Mouse (Mus musculus) neural tube, embryonic 15.5 days (tissue): ENCODE data around the gene Rasl10b. TPM values are rescaled to one million over a fixed set of nuclear protein-coding genes. Genes with fewer than 3 reads are reported as not detected.
A peak's percentile ranks its signal among the peaks of the same experiment; 100 is the strongest.

Experiments used
- ATAC-seq: fragments of 200-750 bp; cut with Nextera tagmentation; 2 replicates; pipeline ENCODE4 v1.8.0; 2017; ENCODE audit warnings: mild to moderate bottlenecking, moderate TSS enrichment, moderate library complexity; ENCODE audit not compliant: low FRiP score
- H3K27ac ChIP-seq: fragments of 300-500 bp; sonication (generic); replicated peaks from 2 replicates; pipeline ENCODE4 v1.5.1; 2015; ENCODE audit warnings: mild to moderate bottlenecking, inconsistent platforms
- H3K27me3 ChIP-seq: fragments of 300-500 bp; sonication (generic); replicated peaks from 2 replicates; pipeline ENCODE4 v1.6.1; 2015; ENCODE audit warnings: inconsistent platforms
- H3K36me3 ChIP-seq: fragments of 300-500 bp; sonication (generic); 2 replicates; pipeline ENCODE4 v1.6.1; 2015; ENCODE audit warnings: inconsistent platforms
- H3K4me1 ChIP-seq: fragments of 300-500 bp; sonication (generic); 2 replicates; pipeline ENCODE4 v1.6.1; 2015; ENCODE audit warnings: inconsistent platforms
- H3K4me2 ChIP-seq: fragments of 300-500 bp; sonication (generic); 2 replicates; pipeline ENCODE4 v1.6.1; 2015; ENCODE audit warnings: inconsistent platforms, mild to moderate bottlenecking, moderate library complexity
- H3K4me3 ChIP-seq: fragments of 300-500 bp; sonication (generic); replicated peaks from 2 replicates; pipeline ENCODE4 v1.5.1; 2015; ENCODE audit warnings: mild to moderate bottlenecking, inconsistent platforms
- H3K9ac ChIP-seq: fragments of 300-500 bp; sonication (generic); replicated peaks from 2 replicates; pipeline ENCODE4 v1.6.1; 2015; ENCODE audit warnings: mild to moderate bottlenecking, inconsistent platforms
- H3K9me3 ChIP-seq: fragments of 300-500 bp; sonication (generic); replicated peaks from 2 replicates; pipeline ENCODE4 v1.6.1; 2016; ENCODE audit warnings: inconsistent platforms
- WGBS: fragments of 180-500 bp; shearing (Covaris S2); methylation state at CpG from one replicate; pipeline ENCODE4 v1.1.7; 2015; ENCODE audit warnings: mixed read lengths; 5-methylcytosine and 5-hydroxymethylcytosine counted together
- polyA plus RNA-seq: library from polyadenylated mRNA; unstranded; fragments of >200 nt; fragmentation: Nextera tagmentation; extraction: Ambion mirVana; gene quantifications from 2 replicates; pipeline ENCODE4 v1.2.1, GENCODE M21; 2015

Rasl10b gene
- polyA plus RNA-seq, 1 experiment from 2014 or later: 52.2 TPM

DNA sequence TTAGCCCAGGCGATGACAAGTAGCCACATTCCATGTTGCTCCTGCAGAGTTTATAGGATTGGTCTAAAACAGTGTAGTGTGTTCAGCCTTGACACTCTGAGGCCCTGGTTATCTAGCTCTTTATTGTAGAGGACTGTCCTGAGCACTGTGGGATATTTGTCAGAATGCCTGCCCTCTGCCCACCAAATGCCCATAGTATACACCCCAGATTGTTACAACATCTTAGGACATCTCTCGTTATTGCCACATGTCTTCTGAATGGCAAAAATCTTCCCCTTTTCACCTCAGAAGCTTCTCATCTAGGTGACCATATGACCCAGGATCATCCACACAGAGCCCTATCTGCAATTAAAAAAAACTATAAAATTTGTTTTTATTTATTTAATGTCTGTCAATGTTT, 23.6 kb downstream of the Rasl10b start:
- no peak for ATAC-seq
- no peaks in the 10 kb centered on the region for H3K4me1 ChIP-seq
- H3K4me3 ChIP-seq: no peak overlapping the region
- WGBS: 81% methylated on average over 2 of the region's 2 CpGs
- no peaks in the 10 kb centered on the region for H3K36me3 ChIP-seq
- H3K4me2 ChIP-seq: no peak overlapping the region
- no peak overlapping the region for H3K9ac ChIP-seq
- no peak overlapping the region for H3K27ac ChIP-seq
- peaks cover 6% of the 10 kb centered on the region; the same call in 1 of the 2 replicates for H3K27me3 ChIP-seq
- H3K9me3 ChIP-seq: no peaks in the 10 kb centered on the region

GRCm38 (mm10) chr11:83437377-83437776, 28.4 kb downstream of the Rasl10b start, which contains the start of gene 1700020L24Rik:
TSS of gene 1700020L24Rik (plus strand) at chr11:83437677.
- 96% methylated on average over 1 of the region's 1 CpGs for whole genome bisulfite sequencing
- Histone ChIP-seq H3K4me3 (no peak within 1 kb of the TSS), H3K4me1 (peaks cover 6% of the 10 kb centered on the region), H3K27ac (no peak within 1 kb of the TSS), H3K27me3 (peaks cover 15% of the 10 kb centered on the region), H3K4me2 (no peak within 1 kb of the TSS), H3K9ac (no peak within 1 kb of the TSS), H3K9me3 (no peaks in the 10 kb centered on the region), H3K36me3 (no peaks in the 10 kb centered on the region)
- no peak for ATAC-seq

DNA sequence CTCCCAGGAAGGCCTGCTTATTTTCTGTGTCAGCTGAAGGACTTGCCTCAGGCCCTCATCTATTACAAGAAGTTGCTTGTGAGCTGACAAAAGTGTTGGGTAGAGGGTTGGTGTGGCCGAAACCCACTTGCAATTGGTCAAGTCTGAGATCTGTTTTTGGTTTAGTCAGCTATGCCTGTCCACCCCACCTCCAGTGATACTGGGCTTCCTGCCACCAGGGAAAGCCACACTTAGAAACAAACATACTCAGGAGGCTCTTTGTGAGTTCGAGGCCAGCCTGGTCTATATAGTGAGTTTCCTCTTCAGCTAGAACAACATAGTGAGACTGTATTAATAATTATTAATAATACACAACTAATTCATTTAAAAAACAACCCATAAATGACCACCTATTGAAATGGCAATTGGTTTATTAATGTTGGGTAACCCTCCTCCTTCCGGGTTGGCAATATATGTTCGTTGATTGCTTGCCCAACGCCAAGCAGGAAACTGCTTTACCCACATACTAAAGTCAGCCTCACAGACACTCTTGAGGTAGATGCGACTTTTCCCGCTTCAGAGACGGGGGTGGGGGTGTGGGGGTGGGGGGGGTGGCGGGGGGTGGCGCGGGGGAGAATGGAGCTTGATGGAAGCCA, 30.6 kb downstream of the Rasl10b start:
- no peak for ATAC-seq
- H3K27ac ChIP-seq: no peak overlapping the region
- no peaks in the 10 kb centered on the region for H3K36me3 ChIP-seq
- H3K4me2 ChIP-seq: peak overlapping the region; percentile 87
- H3K9ac ChIP-seq: no peak overlapping the region
- WGBS: 28% methylated on average over 11 of the region's 11 CpGs
- peaks cover 13% of the 10 kb centered on the region for H3K4me1 ChIP-seq
- H3K4me3 ChIP-seq: peak overlapping the region; percentile 58
- peaks cover 34% of the 10 kb centered on the region for H3K27me3 ChIP-seq
- no peaks in the 10 kb centered on the region for H3K9me3 ChIP-seq

DNA sequence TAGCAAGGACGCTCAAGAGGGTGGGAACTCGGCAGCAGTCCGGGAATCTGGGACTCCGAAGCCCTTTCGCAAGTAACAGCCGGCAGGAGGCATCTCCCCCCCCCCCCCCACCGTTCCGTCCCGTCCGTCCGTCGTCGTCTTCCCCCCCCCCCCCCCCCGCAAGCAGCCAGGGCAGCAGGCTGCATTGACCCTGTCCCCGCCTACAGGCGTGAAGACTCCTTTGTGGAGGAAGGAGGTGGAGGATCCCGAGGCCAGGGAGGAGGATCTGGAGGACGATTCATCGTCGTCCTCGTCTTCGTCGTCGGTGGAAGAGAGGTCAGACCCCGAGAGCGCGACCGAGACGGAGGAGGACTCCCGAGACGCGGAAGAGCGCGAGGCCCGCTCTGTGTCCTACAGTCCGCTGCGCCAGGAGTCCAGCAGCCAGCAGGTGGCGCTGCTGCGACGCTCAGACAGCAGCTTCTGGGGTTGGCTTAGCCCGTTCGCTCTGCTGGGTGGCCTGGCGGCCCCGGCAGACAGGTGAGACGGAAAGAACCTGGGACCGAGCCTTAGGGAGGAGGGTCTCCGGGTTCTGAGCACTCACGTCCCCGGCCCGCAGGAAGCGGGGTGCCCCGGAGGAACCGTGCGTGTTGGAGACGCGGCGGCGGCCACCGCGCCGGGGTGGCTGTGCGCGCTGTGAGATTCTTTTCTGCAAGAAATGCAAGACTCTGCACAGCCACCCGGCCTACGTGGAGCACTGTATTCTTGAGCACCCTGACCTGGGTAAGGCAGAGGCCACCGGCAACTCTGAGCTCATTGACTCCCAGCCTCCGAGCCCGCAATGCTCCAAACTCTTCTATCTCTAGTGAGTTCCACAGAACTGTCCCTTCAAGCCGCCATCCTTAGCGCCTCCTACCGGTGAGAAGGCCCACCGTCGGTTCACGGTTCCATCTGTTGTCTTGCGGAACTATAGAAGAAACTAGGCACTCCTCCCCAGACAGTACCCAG, 31.4 kb downstream of the Rasl10b start:
- Histone ChIP-seq H3K9me3 (no peaks in the 10 kb centered on the region), H3K36me3 (no peaks in the 10 kb centered on the region), H3K27ac (no peak overlapping the region), H3K9ac (peak overlapping the region; percentile 65), H3K4me2 (peak overlapping the region; percentile 87), H3K27me3 (peaks cover 43% of the 10 kb centered on the region), H3K4me3 (peak overlapping the region; percentile 58), H3K4me1 (peaks cover 18% of the 10 kb centered on the region)
- peak; percentile 96 for ATAC-seq
- under 1% methylated on average over 67 of the region's 75 CpGs for WGBS

DNA sequence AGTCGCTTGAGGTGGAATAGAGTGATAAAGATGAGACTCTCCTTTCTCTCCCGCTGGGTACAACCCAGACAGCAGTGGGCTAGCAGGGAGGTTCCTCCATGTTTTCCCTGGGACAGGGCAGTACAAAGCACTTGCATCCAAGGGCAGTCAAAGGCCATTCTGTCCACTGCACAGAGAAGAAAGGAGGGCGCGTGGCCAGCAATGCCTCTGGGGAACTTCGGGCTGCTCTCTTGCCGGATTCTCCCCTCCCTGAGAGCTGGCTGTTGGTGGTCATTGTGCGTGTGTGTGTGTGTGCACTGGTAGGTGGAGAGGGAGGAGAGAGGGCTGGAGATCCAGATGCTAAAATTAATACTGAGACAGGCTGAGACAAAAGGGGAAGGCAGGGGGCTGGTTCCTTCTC, 32.3 kb downstream of the Rasl10b start:
- ATAC-seq: no peak
- H3K4me3 ChIP-seq: 0 out of 2 replicates have a peak overlapping the region, but pooled peaks have one; percentile 58
- no peaks in the 10 kb centered on the region for H3K36me3 ChIP-seq
- no peaks in the 10 kb centered on the region for H3K9me3 ChIP-seq
- H3K4me2 ChIP-seq: peak overlapping the region; percentile 87
- WGBS: 43% methylated on average over 7 of the region's 7 CpGs
- H3K27me3 ChIP-seq: peaks cover 49% of the 10 kb centered on the region
- no peak overlapping the region for H3K27ac ChIP-seq
- no peak overlapping the region for H3K9ac ChIP-seq
- H3K4me1 ChIP-seq: peaks cover 18% of the 10 kb centered on the region

GRCm38 (mm10) chr11:83442596-83443267, 33.8 kb downstream of the Rasl10b start:
- WGBS: 12% methylated on average over 29 of the region's 29 CpGs
- H3K9me3 ChIP-seq: no peaks in the 10 kb centered on the region
- H3K27ac ChIP-seq: no peak overlapping the region
- peak overlapping the region; percentile 29 for H3K4me3 ChIP-seq
- H3K4me2 ChIP-seq: peak overlapping the region; percentile 58
- peak overlapping the region; percentile 31; the same call in 1 of the 2 replicates for H3K9ac ChIP-seq
- H3K4me1 ChIP-seq: peaks cover 23% of the 10 kb centered on the region
- no peaks in the 10 kb centered on the region for H3K36me3 ChIP-seq
- ATAC-seq: no peak
- peaks cover 55% of the 10 kb centered on the region for H3K27me3 ChIP-seq

- no peak for ATAC-seq
- H3K9me3 ChIP-seq: no peaks in the 10 kb centered on the region
- H3K27ac ChIP-seq: no peak overlapping the region
- no peak overlapping the region for H3K4me2 ChIP-seq
- H3K27me3 ChIP-seq: peaks cover 55% of the 10 kb centered on the region
- H3K36me3 ChIP-seq: no peaks in the 10 kb centered on the region
- H3K4me1 ChIP-seq: peaks cover 33% of the 10 kb centered on the region
- no peak overlapping the region for H3K4me3 ChIP-seq
- no peak overlapping the region for H3K9ac ChIP-seq
- 9% methylated on average over 7 of the region's 7 CpGs for WGBS
These were observed 34.9 kb downstream of the Rasl10b start for GRCm38 (mm10) chr11:83443824-83444223.

GRCm38 (mm10) chr11:83445001-83445400, 36.1 kb downstream of the Rasl10b start:
- peaks cover 55% of the 10 kb centered on the region for H3K27me3 ChIP-seq
- 30% methylated on average over 19 of the region's 19 CpGs for WGBS

GRCm38 (mm10) chr11:83447612-83448011, 38.7 kb downstream of the Rasl10b start:
- 86% methylated on average over 10 of the region's 10 CpGs for WGBS
- H3K9me3 ChIP-seq: no peaks in the 10 kb centered on the region
- H3K27ac ChIP-seq: 0 out of 2 replicates have a peak overlapping the region, but pooled peaks have one; percentile 20
- H3K36me3 ChIP-seq: no peaks in the 10 kb centered on the region
- peaks cover 38% of the 10 kb centered on the region for H3K27me3 ChIP-seq
- no peak for ATAC-seq
- no peak overlapping the region for H3K4me2 ChIP-seq
- H3K4me1 ChIP-seq: peaks cover 30% of the 10 kb centered on the region
- H3K4me3 ChIP-seq: no peak overlapping the region
- no peak overlapping the region for H3K9ac ChIP-seq

More at GRCm38 (mm10) chr11:83445001-83445400, 36.1 kb downstream of the Rasl10b start:
- Histone ChIP-seq H3K9ac (no peak overlapping the region), H3K4me1 (peaks cover 39% of the 10 kb centered on the region), H3K9me3 (no peaks in the 10 kb centered on the region), H3K36me3 (no peaks in the 10 kb centered on the region), H3K4me3 (peak overlapping the region; percentile 19; the same call in 1 of the 2 replicates), H3K27ac (no peak overlapping the region), H3K4me2 (peak overlapping the region; percentile 45)
- ATAC-seq: no peak

DNA sequence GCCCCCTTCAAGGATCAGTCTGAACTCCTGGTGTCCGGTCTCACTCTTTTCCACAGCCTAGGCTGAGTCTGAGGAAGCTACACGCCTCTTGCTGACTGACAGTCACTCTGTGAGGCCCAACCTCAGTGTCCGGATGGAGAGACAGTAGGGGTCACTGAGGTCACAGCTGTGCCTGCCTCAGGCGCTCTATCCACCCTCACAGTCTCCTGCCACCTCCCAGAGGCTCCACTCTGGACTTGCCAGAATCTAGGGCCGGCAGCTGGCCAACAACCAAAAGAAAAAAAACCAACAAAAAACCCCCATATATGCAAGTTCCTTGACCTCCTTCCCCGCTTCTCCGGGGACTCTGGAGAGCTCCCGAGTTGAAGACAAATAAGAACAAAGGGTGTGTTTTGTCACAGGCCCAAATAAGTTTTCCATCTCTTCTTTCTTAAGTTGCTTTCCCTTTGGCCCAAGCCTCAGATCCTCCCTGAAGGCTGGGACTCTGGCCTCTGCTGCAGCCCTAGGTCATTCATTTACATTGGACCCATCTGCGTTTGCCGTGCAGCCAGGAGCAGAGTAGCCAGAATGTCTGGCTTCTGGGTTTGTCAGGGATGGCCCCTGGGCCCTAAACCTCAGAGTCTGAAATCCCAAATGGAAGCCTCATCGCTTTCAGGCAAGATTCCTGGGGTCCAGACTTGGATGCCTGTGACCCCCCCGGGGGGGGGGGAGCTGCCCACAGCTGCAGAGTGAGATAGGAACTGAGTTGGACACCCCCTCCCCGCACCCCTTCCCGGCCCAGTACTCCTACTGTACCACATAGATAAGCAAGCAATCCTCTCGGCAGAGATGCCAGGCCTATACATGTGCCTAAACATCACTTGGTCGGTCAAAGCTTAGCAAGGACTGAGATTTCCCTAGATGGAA, 39.3 kb downstream of the Rasl10b start:
- Histone ChIP-seq H3K9me3 (no peaks in the 10 kb centered on the region), H3K9ac (no peak overlapping the region), H3K36me3 (no peaks in the 10 kb centered on the region), H3K27me3 (peaks cover 34% of the 10 kb centered on the region), H3K4me1 (peaks cover 28% of the 10 kb centered on the region), H3K4me3 (no peak overlapping the region), H3K4me2 (no peak overlapping the region), H3K27ac (peak overlapping the region; percentile 37; the same call in 1 of the 2 replicates)
- ATAC-seq: no peak
- WGBS: 44% methylated on average over 16 of the region's 16 CpGs

DNA sequence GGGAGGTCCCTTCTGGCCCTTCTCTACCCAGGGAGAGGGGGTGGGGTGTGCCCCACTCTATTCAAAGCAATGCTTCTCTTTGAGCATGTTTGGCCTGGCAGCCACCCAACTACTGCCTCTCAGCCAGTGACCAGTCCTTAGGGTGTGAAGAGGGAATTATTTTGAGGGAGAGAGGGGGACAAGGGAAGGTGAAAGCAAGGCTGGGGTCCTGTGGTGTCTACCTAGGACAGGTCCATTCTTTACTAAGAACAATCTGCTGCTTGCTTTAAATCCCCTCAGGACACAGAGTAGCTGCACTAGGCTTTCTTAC, 39.9 kb downstream of the Rasl10b start:
- Histone ChIP-seq H3K4me2 (no peak overlapping the region), H3K9ac (no peak overlapping the region), H3K27me3 (peaks cover 27% of the 10 kb centered on the region), H3K9me3 (no peaks in the 10 kb centered on the region), H3K4me3 (no peak overlapping the region), H3K4me1 (peaks cover 28% of the 10 kb centered on the region), H3K36me3 (no peaks in the 10 kb centered on the region), H3K27ac (no peak overlapping the region)
- ATAC-seq: no peak
